Mouse (Mus musculus): ENCODE measurements around the gene Cyth2. TPM values are rescaled to one million over a fixed set of nuclear protein-coding genes. Genes with fewer than 3 reads are reported as not detected.

Gene Cyth2
- total RNA-seq, 2 experiments from 2014 or later: 29.6 to 33.2 TPM

GRCm38 (mm10) chr7:45805941-45806340 lies 8.4 kb downstream of the Cyth2 start:
- no peak for TF ChIP-seq CTCF (IDR thresholded peaks at IDR 0.05)
- Histone ChIP-seq H3K4me3 (no peak overlapping the region), H3K27ac (no peak overlapping the region)
- intact Hi-C loops (cut with DNase I): no loop called here
- no peak for DNase-seq

- DNase-seq: no peak
- no peak for TF ChIP-seq CTCF (IDR thresholded peaks at IDR 0.05)
- no peak overlapping the region for H3K27ac ChIP-seq
- intact Hi-C loops (cut with DNase I): no loop called here
- no peak overlapping the region for H3K4me3 ChIP-seq
These were observed 11.8 kb downstream of the Cyth2 start for GRCm38 (mm10) chr7:45802551-45802950.

GRCm38 (mm10) chr7:45801348-45801747 lies 13.0 kb downstream of the Cyth2 start:
- TF ChIP-seq CTCF (IDR thresholded peaks at IDR 0.05): 0 out of 2 replicates have a peak, but pooled peaks have one; percentile 100
- intact Hi-C loops (cut with DNase I): loop anchor here (1.0 kb wide), 1 partner anchor 62 kb away; no protein-coding TSS in a partner anchor
- DNase-seq: peak; percentile 92
- Histone ChIP-seq H3K4me3 (peak overlapping the region; percentile 69), H3K27ac (0 out of 2 replicates have a peak overlapping the region, but pooled peaks have one; percentile 29)

GRCm38 (mm10) chr7:45800546-45801204 lies 13.7 kb downstream of the Cyth2 start:
- no peak for DNase-seq
- intact Hi-C loops (cut with DNase I): loop anchor here (1.0 kb wide), 1 partner anchor 61 kb away; no protein-coding TSS in a partner anchor
- Histone ChIP-seq H3K27ac (no peak overlapping the region), H3K4me3 (peak overlapping the region; percentile 69)
- no peak for TF ChIP-seq CTCF (IDR thresholded peaks at IDR 0.05)

GRCm38 (mm10) chr7:45800001-45800400 lies 14.4 kb downstream of the Cyth2 start:
- TF ChIP-seq CTCF (IDR thresholded peaks at IDR 0.05): no peak
- H3K27ac ChIP-seq: no peak overlapping the region
- H3K4me3 ChIP-seq: peak overlapping the region; percentile 69; the same call in 1 of the 2 replicates
- intact Hi-C loops (cut with DNase I): no loop called here
- no peak for DNase-seq

GRCm38 (mm10) chr7:45798931-45799330 lies 15.4 kb downstream of the Cyth2 start:
- TF ChIP-seq CTCF (IDR thresholded peaks at IDR 0.05): no peak
- no peak for DNase-seq
- no peak overlapping the region for H3K27ac ChIP-seq
- H3K4me3 ChIP-seq: peak overlapping the region; percentile 74
- intact Hi-C loops (cut with DNase I): no loop called here

- intact Hi-C loops (cut with DNase I): no loop called here
- no peak for DNase-seq
- Histone ChIP-seq H3K27ac (no peak overlapping the region), H3K4me3 (peak overlapping the region; percentile 74)
- no peak for TF ChIP-seq CTCF (IDR thresholded peaks at IDR 0.05)
These were observed 15.9 kb downstream of the Cyth2 start for GRCm38 (mm10) chr7:45798511-45798836.

- DNase-seq: no peak
- intact Hi-C loops (cut with DNase I): no loop called here
- H3K4me3 ChIP-seq: peak overlapping the region; percentile 74
- H3K27ac ChIP-seq: no peak overlapping the region
- no peak for TF ChIP-seq CTCF (IDR thresholded peaks at IDR 0.05)
These were observed 16.5 kb downstream of the Cyth2 start for GRCm38 (mm10) chr7:45797661-45798510.

GRCm38 (mm10) chr7:45796950-45797349 lies 17.4 kb downstream of the Cyth2 start:
- no peak for DNase-seq
- no peak for TF ChIP-seq CTCF (IDR thresholded peaks at IDR 0.05)
- intact Hi-C loops (cut with DNase I): no loop called here
- H3K27ac ChIP-seq: no peak overlapping the region
- no peak overlapping the region for H3K4me3 ChIP-seq

- intact Hi-C loops (cut with DNase I): no loop called here
- TF ChIP-seq CTCF (IDR thresholded peaks at IDR 0.05): no peak
- Histone ChIP-seq H3K4me3 (no peak overlapping the region), H3K27ac (no peak overlapping the region)
- DNase-seq: no peak
These were observed 19.4 kb downstream of the Cyth2 start for GRCm38 (mm10) chr7:45794971-45795370.

- TF ChIP-seq CTCF (IDR thresholded peaks at IDR 0.05): no peak
- H3K4me3 ChIP-seq: no peak overlapping the region
- intact Hi-C loops (cut with DNase I): no loop called here
- no peak overlapping the region for H3K27ac ChIP-seq
- no peak for DNase-seq
These were observed 20.3 kb downstream of the Cyth2 start for GRCm38 (mm10) chr7:45793969-45794585.

- DNase-seq: no peak
- no peak for TF ChIP-seq CTCF (IDR thresholded peaks at IDR 0.05)
- no peak overlapping the region for H3K27ac ChIP-seq
- no peak overlapping the region for H3K4me3 ChIP-seq
- intact Hi-C loops (cut with DNase I): no loop called here
These were observed 21.1 kb downstream of the Cyth2 start for GRCm38 (mm10) chr7:45793240-45793639.
